Mouse (Mus musculus) urinary bladder, postnatal 36 days (tissue): ENCODE data around the gene Celf2.

Experiments
- DNase-seq, 2 experiments: peaks; one replicate each; pipeline ENCODE4 v3.0.0; 2022; ENCODE audit warnings: low spot score in 2 of 2, mixed read lengths in 1 of 2

The Celf2 gene

GRCm38 (mm10) chr2:6507071-6507470, 1002.3 kb downstream of the Celf2 start:
- DNase-seq, result no peak

DNA sequence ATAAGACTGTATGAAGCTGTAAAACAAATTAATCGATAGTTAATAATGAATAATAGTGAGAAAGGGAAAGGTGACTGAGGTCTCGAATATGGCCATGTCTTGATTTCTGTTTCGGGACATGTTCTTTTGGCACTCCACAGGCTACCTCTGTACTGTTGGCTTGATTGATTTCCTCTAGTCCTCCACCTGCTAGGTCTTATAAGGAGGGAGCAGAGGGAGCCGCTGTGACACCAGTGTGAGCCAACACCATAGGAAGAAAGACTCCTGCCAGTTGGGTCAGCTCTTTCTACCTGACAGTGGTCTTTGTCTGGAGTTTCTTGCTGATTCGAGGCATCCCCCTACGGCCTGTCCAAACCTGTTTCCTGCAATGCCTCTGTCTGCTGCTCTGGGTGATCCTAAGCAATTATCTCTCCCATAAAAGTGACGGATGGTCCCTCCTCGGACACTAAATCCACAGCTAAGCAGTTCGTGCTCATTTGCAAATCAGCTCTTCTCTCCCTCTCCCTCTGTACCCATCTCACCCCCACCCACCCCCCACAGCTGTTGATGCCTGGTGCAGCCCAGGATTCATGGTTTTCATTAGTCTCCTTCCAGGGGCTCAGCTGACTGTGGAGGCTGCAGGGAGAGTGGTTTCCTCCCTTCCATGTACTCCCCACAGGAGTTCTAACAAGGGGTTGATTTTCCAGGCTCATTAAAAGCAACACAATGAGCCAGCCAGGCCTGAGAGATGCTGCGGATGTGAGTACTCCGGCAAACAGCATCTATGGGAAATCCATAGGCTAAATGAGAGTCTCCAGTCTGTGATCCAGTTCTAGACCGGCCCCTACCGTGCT, 1003.2 kb downstream of the Celf2 start:
- DNase-seq, result no peak

- no peak for DNase-seq
Measured at GRCm38 (mm10) chr2:6505531-6505930, 1003.8 kb downstream of the Celf2 start.

- no peak for DNase-seq
Measured at GRCm38 (mm10) chr2:6498101-6498500, 1011.3 kb downstream of the Celf2 start.

DNA sequence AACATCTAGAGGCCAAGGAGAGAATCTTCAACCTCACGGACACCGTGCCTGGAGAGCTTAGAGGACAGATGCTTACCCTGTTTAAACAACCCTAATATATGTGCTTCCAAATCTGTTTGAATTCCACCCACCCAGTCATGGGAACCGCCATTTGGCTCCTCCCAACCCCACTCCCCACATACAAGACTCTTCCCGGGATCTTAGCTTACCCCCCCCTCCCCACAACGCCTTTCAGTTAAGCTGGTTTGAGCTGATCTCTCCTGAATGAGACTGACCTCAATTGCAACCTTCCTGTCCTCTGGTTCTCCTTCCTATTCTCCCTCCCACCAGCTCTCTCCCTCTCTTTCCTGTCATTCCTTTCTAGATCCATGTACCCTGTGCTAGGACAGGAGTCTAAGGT, 1011.7 kb downstream of the Celf2 start:
- DNase-seq, result no peak

- no peak for DNase-seq
Measured at GRCm38 (mm10) chr2:6493886-6494285, 1015.5 kb downstream of the Celf2 start.

DNA sequence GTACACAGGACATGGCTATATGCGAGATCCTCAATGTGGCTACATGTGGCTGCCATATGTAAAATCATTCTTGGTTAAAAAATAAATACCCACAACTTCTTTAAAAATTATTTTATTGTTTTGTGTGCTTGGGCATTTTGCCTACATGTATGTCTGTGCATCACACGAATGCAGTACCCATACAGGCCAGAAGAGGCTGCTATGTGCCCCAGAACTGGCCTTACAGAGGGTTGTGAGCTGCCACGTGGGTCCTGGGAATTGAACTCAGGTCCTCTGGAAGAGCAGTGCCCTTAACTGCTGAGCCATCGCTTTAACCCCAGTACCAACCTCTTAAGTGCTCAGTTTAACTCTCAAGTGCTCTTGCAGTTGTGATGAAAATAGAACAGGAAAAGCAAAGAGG, 1018.5 kb downstream of the Celf2 start:
- no peak for DNase-seq

- no peak for DNase-seq
Measured at GRCm38 (mm10) chr2:6490076-6490475, 1019.3 kb downstream of the Celf2 start.
